Mouse (Mus musculus) stomach, postnatal 0 days (tissue): ENCODE data around the gene Cytip.

Experiments
- CTCF ChIP-seq: IDR thresholded peaks from 2 replicates; pipeline ENCODE4 v1.5.1; 2016; ENCODE audit warnings: antibody characterized with exemption, low read depth, mild to moderate bottlenecking, moderate library complexity
- EP300 ChIP-seq: optimal IDR thresholded peaks from 2 replicates; pipeline ENCODE3; 2016; ENCODE audit warnings: antibody characterized with exemption

DNA sequence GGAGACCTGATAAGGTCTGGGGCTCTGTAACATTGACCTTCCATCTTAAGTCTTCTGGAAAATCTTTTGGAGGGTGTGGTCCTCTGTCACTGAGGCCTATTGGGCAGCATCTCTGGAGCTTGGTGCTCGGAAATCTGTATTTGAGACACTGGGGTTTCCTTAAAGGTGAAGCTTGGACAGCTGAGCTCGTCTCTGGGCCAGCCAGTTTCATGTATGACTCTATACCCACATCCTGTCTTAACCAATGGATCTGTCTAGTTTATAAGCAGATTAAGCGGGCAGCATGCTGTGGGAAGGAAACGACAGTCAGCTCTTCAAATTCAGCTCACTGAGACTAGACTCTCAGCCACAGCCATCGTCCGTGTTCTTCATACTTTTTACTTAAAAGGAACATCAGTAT is 88.3 kb downstream of the Cytip start:
- TF ChIP-seq CTCF (no peak), EP300 (no peak)
